Mouse (Mus musculus) C2C12 (cell line): ENCODE measurements at regions not wholly inside any gene's neighbourhood (a gene's known extent, or its start where the extent isn't known, plus 50 kb on each side); places are given as distances from the start of the nearest gene placed in this dataset.

ENCODE experiments used
- CEBPB ChIP-seq: IDR thresholded peaks from one replicate; pipeline ENCODE4 v1.6.1; 2011; ENCODE audit warnings: low read depth, mild to moderate bottlenecking, control low read depth, moderate library complexity
- CTCF ChIP-seq: IDR thresholded peaks from one replicate; pipeline ENCODE4 v1.5.1; 2011; ENCODE audit not compliant: control insufficient read depth, insufficient read depth, insufficient read length

GRCm38 (mm10) chr8:35123196-35123621, 642.4 kb upstream of the Gm19410 start:
- TF ChIP-seq CTCF = no peak
- no peak for TF ChIP-seq CEBPB
